Mouse (Mus musculus): ENCODE measurements around the gene Lgals2. TPM values are rescaled to one million over a fixed set of nuclear protein-coding genes. Genes with fewer than 3 reads are reported as not detected.
A peak's percentile ranks its signal among the peaks of the same experiment; 100 is the strongest.

Gene Lgals2
- polyA plus RNA-seq, 1 experiment from 2014 or later, result not detected

- no peak for DNase-seq (ENCODE audit: low spot score)
- H3K27me3 ChIP-seq (ENCODE audit: control insufficient read depth, insufficient read depth, low read length), result no peaks in the 10 kb centered on the region; the same call in 1 of the 2 replicates
- no peak overlapping the region for H3K4me2 ChIP-seq (ENCODE audit: low read depth, low read length, severe bottlenecking)
- ATAC-seq (replicated peaks; ENCODE audit: low FRiP score), result no peak
- no peak overlapping the region for H3K27ac ChIP-seq (ENCODE audit: low read depth, low read length)
- WGBS, result 78% methylated on average over 2 of the region's 2 CpGs
- H3K9me3 ChIP-seq (ENCODE audit: control insufficient read depth, low read length), result no peaks in the 10 kb centered on the region
- no peak overlapping the region for H3K9ac ChIP-seq (ENCODE audit: low read length)
- no peak overlapping the region for H3K4me3 ChIP-seq (ENCODE audit: low read depth, low read length)
- no peaks in the 10 kb centered on the region for H3K4me1 ChIP-seq (replicated peaks; ENCODE audit: control insufficient read depth, insufficient read depth, low read length)
- no peaks in the 10 kb centered on the region for H3K36me3 ChIP-seq (ENCODE audit: control insufficient read depth, insufficient read depth, low read length)
These were observed 46.3 kb downstream of the Lgals2 start for GRCm38 (mm10) chr15:78808980-78809379.

GRCm38 (mm10) chr15:78807141-78807540, 48.2 kb downstream of the Lgals2 start:
- ATAC-seq (replicated peaks; ENCODE audit: low FRiP score) (no peak), DNase-seq (ENCODE audit: low spot score) (peak; percentile 38)
- H3K9me3 ChIP-seq (ENCODE audit: control insufficient read depth, low read length), result no peaks in the 10 kb centered on the region
- H3K9ac ChIP-seq (ENCODE audit: low read length), result no peak overlapping the region
- H3K4me3 ChIP-seq (ENCODE audit: low read depth, low read length), result no peak overlapping the region
- H3K4me1 ChIP-seq (replicated peaks; ENCODE audit: control insufficient read depth, insufficient read depth, low read length), result peaks cover 10% of the 10 kb centered on the region
- H3K4me2 ChIP-seq (ENCODE audit: low read depth, low read length, severe bottlenecking), result no peak overlapping the region
- no peaks in the 10 kb centered on the region for H3K36me3 ChIP-seq (ENCODE audit: control insufficient read depth, insufficient read depth, low read length)
- no peak overlapping the region for H3K27ac ChIP-seq (ENCODE audit: low read depth, low read length)
- H3K27me3 ChIP-seq (ENCODE audit: control insufficient read depth, insufficient read depth, low read length), result peaks cover 14% of the 10 kb centered on the region
- 85% methylated on average over 3 of the region's 3 CpGs for WGBS

- no peak overlapping the region for H3K27ac ChIP-seq (ENCODE audit: low read depth, low read length)
- peaks cover 17% of the 10 kb centered on the region for H3K27me3 ChIP-seq (ENCODE audit: control insufficient read depth, insufficient read depth, low read length)
These were observed 48.7 kb downstream of the Lgals2 start for GRCm38 (mm10) chr15:78806614-78807013.

GRCm38 (mm10) chr15:78805351-78805750, 50.0 kb downstream of the Lgals2 start:
- peaks cover 12% of the 10 kb centered on the region for H3K4me1 ChIP-seq (replicated peaks; ENCODE audit: control insufficient read depth, insufficient read depth, low read length)
- no peak overlapping the region for H3K4me2 ChIP-seq (ENCODE audit: low read depth, low read length, severe bottlenecking)
- WGBS, result 90% methylated on average over 2 of the region's 2 CpGs
- DNase-seq (ENCODE audit: low spot score), result peak; percentile 43
- no peaks in the 10 kb centered on the region for H3K36me3 ChIP-seq (ENCODE audit: control insufficient read depth, insufficient read depth, low read length)
- peaks cover 26% of the 10 kb centered on the region for H3K27me3 ChIP-seq (ENCODE audit: control insufficient read depth, insufficient read depth, low read length)
- H3K4me3 ChIP-seq (ENCODE audit: low read depth, low read length), result no peak overlapping the region
- H3K27ac ChIP-seq (ENCODE audit: low read depth, low read length), result no peak overlapping the region
- H3K9ac ChIP-seq (ENCODE audit: low read length), result no peak overlapping the region
- no peaks in the 10 kb centered on the region for H3K9me3 ChIP-seq (ENCODE audit: control insufficient read depth, low read length)
- ATAC-seq (replicated peaks; ENCODE audit: low FRiP score), result no peak

More at GRCm38 (mm10) chr15:78806614-78807013, 48.7 kb downstream of the Lgals2 start:
- peak; percentile 39 for DNase-seq (ENCODE audit: low spot score)
- H3K9me3 ChIP-seq (ENCODE audit: control insufficient read depth, low read length), result no peaks in the 10 kb centered on the region
- H3K36me3 ChIP-seq (ENCODE audit: control insufficient read depth, insufficient read depth, low read length), result no peaks in the 10 kb centered on the region
- peaks cover 12% of the 10 kb centered on the region for H3K4me1 ChIP-seq (replicated peaks; ENCODE audit: control insufficient read depth, insufficient read depth, low read length)
- ATAC-seq (replicated peaks; ENCODE audit: low FRiP score), result no peak
- no peak overlapping the region for H3K4me2 ChIP-seq (ENCODE audit: low read depth, low read length, severe bottlenecking)
- 42% methylated on average over 2 of the region's 2 CpGs for WGBS
- no peak overlapping the region for H3K9ac ChIP-seq (ENCODE audit: low read length)
- no peak overlapping the region for H3K4me3 ChIP-seq (ENCODE audit: low read depth, low read length)

GRCm38 (mm10) chr15:78804326-78804725, 51.0 kb downstream of the Lgals2 start:
- WGBS, result 7% methylated on average over 6 of the region's 6 CpGs
- peaks cover 26% of the 10 kb centered on the region for H3K27me3 ChIP-seq (ENCODE audit: control insufficient read depth, insufficient read depth, low read length)
- no peak overlapping the region for H3K9ac ChIP-seq (ENCODE audit: low read length)

GRCm38 (mm10) chr15:78803499-78803900, 51.8 kb downstream of the Lgals2 start:
- Histone ChIP-seq H3K4me3 (ENCODE audit: low read depth, low read length) (no peak overlapping the region), H3K4me2 (ENCODE audit: low read depth, low read length, severe bottlenecking) (no peak overlapping the region), H3K9me3 (ENCODE audit: control insufficient read depth, low read length) (no peaks in the 10 kb centered on the region), H3K4me1 (replicated peaks; ENCODE audit: control insufficient read depth, insufficient read depth, low read length) (peaks cover 12% of the 10 kb centered on the region), H3K9ac (ENCODE audit: low read length) (no peak overlapping the region), H3K27ac (ENCODE audit: low read depth, low read length) (no peak overlapping the region), H3K36me3 (ENCODE audit: control insufficient read depth, insufficient read depth, low read length) (no peaks in the 10 kb centered on the region), H3K27me3 (ENCODE audit: control insufficient read depth, insufficient read depth, low read length) (peaks cover 26% of the 10 kb centered on the region)
- ATAC-seq (replicated peaks; ENCODE audit: low FRiP score) (0 out of 2 replicates have a peak, but pooled peaks have one; percentile 24), DNase-seq (ENCODE audit: low spot score) (peak; percentile 56)
- 0% methylated on average over 8 of the region's 8 CpGs for WGBS

More at GRCm38 (mm10) chr15:78804326-78804725, 51.0 kb downstream of the Lgals2 start:
- peaks cover 12% of the 10 kb centered on the region for H3K4me1 ChIP-seq (replicated peaks; ENCODE audit: control insufficient read depth, insufficient read depth, low read length)
- no peak overlapping the region for H3K4me2 ChIP-seq (ENCODE audit: low read depth, low read length, severe bottlenecking)
- ATAC-seq (replicated peaks; ENCODE audit: low FRiP score) (no peak), DNase-seq (ENCODE audit: low spot score) (peak; percentile 46)
- H3K27ac ChIP-seq (ENCODE audit: low read depth, low read length), result no peak overlapping the region
- no peaks in the 10 kb centered on the region for H3K9me3 ChIP-seq (ENCODE audit: control insufficient read depth, low read length)
- H3K36me3 ChIP-seq (ENCODE audit: control insufficient read depth, insufficient read depth, low read length), result no peaks in the 10 kb centered on the region
- no peak overlapping the region for H3K4me3 ChIP-seq (ENCODE audit: low read depth, low read length)

- no peak for DNase-seq (ENCODE audit: low spot score)
- peak within 1 kb of the TSS; percentile 43 for H3K4me3 ChIP-seq (ENCODE audit: low read depth, low read length)
- peaks cover 26% of the 10 kb centered on the region for H3K27me3 ChIP-seq (ENCODE audit: control insufficient read depth, insufficient read depth, low read length)
- peak within 1 kb of the TSS; percentile 78 for H3K4me2 ChIP-seq (ENCODE audit: low read depth, low read length, severe bottlenecking)
- no peaks in the 10 kb centered on the region for H3K36me3 ChIP-seq (ENCODE audit: control insufficient read depth, insufficient read depth, low read length)
- 1% methylated on average over 69 of the region's 70 CpGs for WGBS
- peak; percentile 69; the same call in 1 of the 2 replicates for ATAC-seq (replicated peaks; ENCODE audit: low FRiP score)
- H3K9ac ChIP-seq (ENCODE audit: low read length), result peak within 1 kb of the TSS; percentile 44
- no peaks in the 10 kb centered on the region for H3K9me3 ChIP-seq (ENCODE audit: control insufficient read depth, low read length)
- peaks cover 12% of the 10 kb centered on the region for H3K4me1 ChIP-seq (replicated peaks; ENCODE audit: control insufficient read depth, insufficient read depth, low read length)
- no peak within 1 kb of the TSS for H3K27ac ChIP-seq (ENCODE audit: low read depth, low read length)
These were observed 52.4 kb downstream of the Lgals2 start, which contains the start of gene Card10 for GRCm38 (mm10) chr15:78802776-78803391. Card10 (minus strand) TSS chr15:78803042.

GRCm38 (mm10) chr15:78801971-78802741, 53.2 kb downstream of the Lgals2 start:
- Histone ChIP-seq H3K27me3 (ENCODE audit: control insufficient read depth, insufficient read depth, low read length) (peaks cover 26% of the 10 kb centered on the region), H3K4me1 (replicated peaks; ENCODE audit: control insufficient read depth, insufficient read depth, low read length) (peaks cover 12% of the 10 kb centered on the region), H3K9ac (ENCODE audit: low read length) (peak overlapping the region; percentile 44), H3K9me3 (ENCODE audit: control insufficient read depth, low read length) (no peaks in the 10 kb centered on the region), H3K36me3 (ENCODE audit: control insufficient read depth, insufficient read depth, low read length) (no peaks in the 10 kb centered on the region), H3K4me3 (ENCODE audit: low read depth, low read length) (peak overlapping the region; percentile 43), H3K27ac (ENCODE audit: low read depth, low read length) (no peak overlapping the region), H3K4me2 (ENCODE audit: low read depth, low read length, severe bottlenecking) (peak overlapping the region; percentile 78)
- WGBS, result 3% methylated on average over 59 of the region's 67 CpGs
- DNase-seq (ENCODE audit: low spot score), result peak; percentile 72
- ATAC-seq (replicated peaks; ENCODE audit: low FRiP score), result no peak
